Mouse (Mus musculus) intestine, postnatal 0 days (tissue): Measurements from ENCODE around the gene Ccm2. TPM values are rescaled to one million over a fixed set of nuclear protein-coding genes. Genes with fewer than 3 reads are reported as not detected.
A peak's percentile ranks its signal among the peaks of the same experiment; 100 is the strongest.

ENCODE experiments used
- ATAC-seq: fragments of 200-750 bp; cut with Nextera tagmentation; 2 replicates; pipeline ENCODE4 v1.8.0; 2017; ENCODE audit warnings: mild to moderate bottlenecking, moderate TSS enrichment, moderate library complexity
- H3K27ac ChIP-seq: fragments of 300-500 bp; sonication (generic); 2 replicates; pipeline ENCODE4 v1.5.1; 2014; ENCODE audit warnings: mild to moderate bottlenecking, low read depth, low read length, moderate library complexity
- H3K27me3 ChIP-seq: fragments of 300-500 bp; sonication (generic); replicated peaks from 2 replicates; pipeline ENCODE4 v1.6.1; 2014; ENCODE audit warnings: low read length, mixed read lengths; ENCODE audit not compliant: control insufficient read depth, insufficient read depth
- H3K36me3 ChIP-seq: fragments of 300-500 bp; sonication (generic); 2 replicates; pipeline ENCODE4 v1.6.1; 2014; ENCODE audit warnings: mild to moderate bottlenecking, moderate library complexity; ENCODE audit not compliant: control insufficient read depth, insufficient read depth
- H3K4me1 ChIP-seq: fragments of 300-500 bp; sonication (generic); replicated peaks from 2 replicates; pipeline ENCODE4 v1.6.1; 2014; ENCODE audit warnings: antibody characterized with exemption, low read length, mixed read lengths; ENCODE audit not compliant: control insufficient read depth, insufficient read depth
- H3K4me2 ChIP-seq: fragments of 300-500 bp; sonication (generic); replicated peaks from 2 replicates; pipeline ENCODE4 v1.6.1; 2014; ENCODE audit warnings: low read depth, mild to moderate bottlenecking, moderate library complexity
- H3K4me3 ChIP-seq: fragments of 300-500 bp; sonication (generic); 2 replicates; pipeline ENCODE4 v1.5.1; 2014; ENCODE audit warnings: low read depth, low read length
- H3K9ac ChIP-seq: fragments of 300-500 bp; sonication (generic); 2 replicates; pipeline ENCODE4 v1.6.1; 2014; ENCODE audit warnings: mild to moderate bottlenecking, low read depth, low read length
- H3K9me3 ChIP-seq: fragments of 300-500 bp; sonication (generic); 2 replicates; pipeline ENCODE4 v1.6.1; 2016; ENCODE audit warnings: mixed run types; ENCODE audit not compliant: control insufficient read depth
- CTCF ChIP-seq: sonication (generic); IDR thresholded peaks from 2 replicates; pipeline ENCODE4 v1.5.1; 2016; ENCODE audit warnings: low read depth, mild to moderate bottlenecking, control low read depth, antibody characterized with exemption, moderate library complexity
- WGBS: fragments of 180-500 bp; shearing (Covaris S2); extraction: QIAGEN DNeasy Blood & Tissue Kit; methylation state at CpG from one replicate; pipeline ENCODE4 v1.1.7; 2014; 5-methylcytosine and 5-hydroxymethylcytosine counted together
- polyA plus RNA-seq: library from polyadenylated mRNA; unstranded; fragments of >200 nt; fragmentation: Nextera tagmentation; extraction: Ambion mirVana; gene quantifications from 2 replicates; pipeline ENCODE4 v1.2.1, GENCODE M21; 2015

The Ccm2 gene
- polyA plus RNA-seq, 1 experiment from 2014 or later: 37.2 TPM

GRCm38 (mm10) chr11:6593406-6593805 lies 46.7 kb downstream of the Ccm2 start:
- Histone ChIP-seq H3K9ac (no peak overlapping the region), H3K27me3 (no peaks in the 10 kb centered on the region), H3K27ac (no peak overlapping the region), H3K9me3 (no peaks in the 10 kb centered on the region), H3K4me1 (no peaks in the 10 kb centered on the region), H3K4me2 (no peak overlapping the region), H3K4me3 (no peak overlapping the region), H3K36me3 (peaks cover 91% of the 10 kb centered on the region)
- no peak for ATAC-seq
- WGBS: 70% methylated on average over 11 of the region's 11 CpGs
- TF ChIP-seq CTCF: no peak

- H3K27ac ChIP-seq: peak overlapping the region; percentile 9; the same call in 1 of the 2 replicates
- H3K4me1 ChIP-seq: no peaks in the 10 kb centered on the region
- ATAC-seq: no peak
- H3K4me3 ChIP-seq: no peak overlapping the region
- no peak for TF ChIP-seq CTCF
- H3K36me3 ChIP-seq: peaks cover 85% of the 10 kb centered on the region
- H3K4me2 ChIP-seq: no peak overlapping the region
- H3K9me3 ChIP-seq: no peaks in the 10 kb centered on the region
- WGBS: 81% methylated on average over 6 of the region's 6 CpGs
- no peaks in the 10 kb centered on the region for H3K27me3 ChIP-seq
- no peak overlapping the region for H3K9ac ChIP-seq
Observed at GRCm38 (mm10) chr11:6594845-6595244, 48.2 kb downstream of the Ccm2 start.

- no peak for TF ChIP-seq CTCF
- Histone ChIP-seq H3K36me3 (peaks cover 80% of the 10 kb centered on the region), H3K27me3 (no peaks in the 10 kb centered on the region), H3K9me3 (no peaks in the 10 kb centered on the region), H3K4me1 (no peaks in the 10 kb centered on the region), H3K27ac (no peak overlapping the region), H3K4me3 (no peak overlapping the region), H3K9ac (no peak overlapping the region), H3K4me2 (no peak overlapping the region)
- no peak for ATAC-seq
- 96% methylated on average over 5 of the region's 5 CpGs for WGBS
Observed at GRCm38 (mm10) chr11:6595339-6595738, 48.7 kb downstream of the Ccm2 start.

GRCm38 (mm10) chr11:6596205-6596604 lies 49.5 kb downstream of the Ccm2 start:
- no peaks in the 10 kb centered on the region for H3K4me1 ChIP-seq
- 96% methylated on average over 6 of the region's 6 CpGs for WGBS
- no peak overlapping the region for H3K27ac ChIP-seq
- ATAC-seq: no peak
- no peaks in the 10 kb centered on the region for H3K27me3 ChIP-seq
- peaks cover 71% of the 10 kb centered on the region for H3K36me3 ChIP-seq
- H3K9ac ChIP-seq: no peak overlapping the region
- no peak overlapping the region for H3K4me3 ChIP-seq
- H3K9me3 ChIP-seq: no peaks in the 10 kb centered on the region
- H3K4me2 ChIP-seq: no peak overlapping the region
- TF ChIP-seq CTCF: no peak

- no peaks in the 10 kb centered on the region for H3K9me3 ChIP-seq
- no peak overlapping the region for H3K4me2 ChIP-seq
- H3K36me3 ChIP-seq: peaks cover 67% of the 10 kb centered on the region
- no peak overlapping the region for H3K27ac ChIP-seq
- H3K4me1 ChIP-seq: no peaks in the 10 kb centered on the region
- no peak overlapping the region for H3K4me3 ChIP-seq
- no peak for TF ChIP-seq CTCF
- no peak for ATAC-seq
- WGBS: 81% methylated on average over 3 of the region's 3 CpGs
- no peak overlapping the region for H3K9ac ChIP-seq
- no peaks in the 10 kb centered on the region for H3K27me3 ChIP-seq
Observed at GRCm38 (mm10) chr11:6596616-6597015, 49.9 kb downstream of the Ccm2 start.

GRCm38 (mm10) chr11:6597523-6597922 lies 50.8 kb downstream of the Ccm2 start:
- no peak overlapping the region for H3K27ac ChIP-seq
- TF ChIP-seq CTCF: peak; percentile 35
- H3K9ac ChIP-seq: no peak overlapping the region
- no peak overlapping the region for H3K4me3 ChIP-seq
- ATAC-seq: no peak
- WGBS: 69% methylated on average over 7 of the region's 7 CpGs
- no peaks in the 10 kb centered on the region for H3K4me1 ChIP-seq
- peaks cover 58% of the 10 kb centered on the region for H3K36me3 ChIP-seq
- no peaks in the 10 kb centered on the region for H3K9me3 ChIP-seq
- no peak overlapping the region for H3K4me2 ChIP-seq
- H3K27me3 ChIP-seq: no peaks in the 10 kb centered on the region
